Mouse (Mus musculus) liver, postnatal 0 days (tissue): ENCODE results near the gene Etnppl. TPM values are rescaled to one million over a fixed set of nuclear protein-coding genes. Genes with fewer than 3 reads are reported as not detected.
A peak's percentile ranks its signal among the peaks of the same experiment; 100 is the strongest.

Experiments
- ATAC-seq: fragments of 200-750 bp; cut with Nextera tagmentation; 2 replicates; pipeline ENCODE4 v1.8.0; 2017; ENCODE audit warnings: mild to moderate bottlenecking, moderate library complexity
- DNase-seq: peaks from one replicate; pipeline ENCODE4 v3.0.0-alpha.2; 2016
- H3K27ac ChIP-seq: fragments of 300-500 bp; sonication (generic); 2 replicates; pipeline ENCODE4 v1.5.1; 2014; ENCODE audit warnings: antibody characterized with exemption, moderate library complexity, mild to moderate bottlenecking, low read depth
- H3K27me3 ChIP-seq: fragments of 300-500 bp; sonication (generic); 2 replicates; pipeline ENCODE4 v1.6.1; 2014; ENCODE audit warnings: low read length, control low read depth, mixed read lengths; ENCODE audit not compliant: insufficient read depth
- H3K36me3 ChIP-seq: fragments of 300-500 bp; sonication (generic); replicated peaks from 2 replicates; pipeline ENCODE4 v1.6.1; 2014; ENCODE audit warnings: mild to moderate bottlenecking, control low read depth, low read length, moderate library complexity, mixed read lengths; ENCODE audit not compliant: insufficient read depth
- H3K4me1 ChIP-seq: fragments of 300-500 bp; sonication (generic); 2 replicates; pipeline ENCODE4 v1.6.1; 2014; ENCODE audit warnings: antibody characterized with exemption, mild to moderate bottlenecking, control low read depth; ENCODE audit not compliant: insufficient read depth
- H3K4me2 ChIP-seq: fragments of 300-500 bp; sonication (generic); 2 replicates; pipeline ENCODE4 v1.6.1; 2014; ENCODE audit warnings: low read depth, mild to moderate bottlenecking, low read length, moderate library complexity, mixed read lengths
- H3K4me3 ChIP-seq: fragments of 300-500 bp; sonication (generic); 2 replicates; pipeline ENCODE4 v1.5.1; 2014; ENCODE audit warnings: low read depth, low read length
- H3K9ac ChIP-seq: fragments of 300-500 bp; sonication (generic); replicated peaks from 2 replicates; pipeline ENCODE4 v1.6.1; 2014; ENCODE audit warnings: mild to moderate bottlenecking, moderate library complexity
- H3K9me3 ChIP-seq: fragments of 300-500 bp; sonication (generic); 2 replicates; pipeline ENCODE4 v1.6.1; 2016; ENCODE audit warnings: mild to moderate bottlenecking, control low read depth, low read length, mixed read lengths
- CTCF ChIP-seq: sonication (generic); IDR thresholded peaks from 2 replicates; pipeline ENCODE4 v1.5.1; 2016; ENCODE audit warnings: antibody characterized with exemption, low read depth
- EP300 ChIP-seq: IDR thresholded peaks from 2 replicates; pipeline ENCODE4 v1.6.1; 2016; ENCODE audit warnings: antibody characterized with exemption, low read depth, mild to moderate bottlenecking
- WGBS: fragments of 180-500 bp; shearing (Covaris S2); extraction: QIAGEN DNeasy Blood & Tissue Kit; methylation state at CpG from one replicate; pipeline ENCODE4 v1.1.7; 2014; ENCODE audit not compliant: insufficient replicate concordance; 5-methylcytosine and 5-hydroxymethylcytosine counted together
- polyA plus RNA-seq: library from polyadenylated mRNA; unstranded; fragments of >200 nt; fragmentation: Nextera tagmentation; extraction: Ambion mirVana; gene quantifications from 2 replicates; pipeline ENCODE4 v1.2.1, GENCODE M21; 2015

Gene Etnppl
- 42.6 and 49.1 TPM in 2 replicates for polyA plus RNA-seq

DNA sequence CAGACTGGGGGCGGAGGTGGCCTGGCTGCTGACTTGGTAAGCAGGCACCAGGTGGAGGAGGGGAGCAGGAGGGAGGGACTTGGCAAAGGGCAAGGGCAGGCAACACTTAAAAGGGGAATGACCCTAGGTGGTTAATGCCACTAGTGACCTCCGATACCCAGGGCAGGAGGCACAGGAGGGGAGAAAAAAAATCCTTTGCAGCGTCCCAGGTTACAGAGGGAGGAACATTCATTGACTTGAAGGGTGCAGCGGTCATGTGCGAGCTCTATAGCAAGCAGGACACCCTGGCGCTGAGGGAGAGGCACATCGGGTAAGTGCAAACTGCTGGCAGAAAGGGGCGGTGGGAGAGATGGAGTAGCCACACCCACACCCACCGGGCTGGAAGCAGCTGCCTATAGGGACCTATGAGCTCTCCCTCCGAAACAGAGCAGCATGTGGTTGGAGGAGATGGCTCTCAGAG is at the start of gene Etnppl:
Gene Etnppl (plus strand): TSS at position 10 of the 460 bp plus-strand sequence.
- Histone ChIP-seq H3K27ac (peak within 1 kb of the TSS; percentile 57), H3K9me3 (no peaks in the 10 kb centered on the region), H3K36me3 (no peaks in the 10 kb centered on the region), H3K9ac (no peak within 1 kb of the TSS), H3K27me3 (0 out of 2 replicates have a peak, but pooled peaks cover 2% of the 10 kb centered on the region), H3K4me1 (no peaks in the 10 kb centered on the region), H3K4me2 (peak within 1 kb of the TSS; percentile 45), H3K4me3 (peak within 1 kb of the TSS; percentile 47)
- peak; percentile 88 for ATAC-seq
- WGBS = 4% methylated on average over 10 of the region's 10 CpGs
- DNase-seq = peak; percentile 75
- TF ChIP-seq EP300 (0 out of 2 replicates have a peak, but pooled peaks have one; percentile 29), CTCF (no peak)

GRCm38 (mm10) chr3:130568331-130569095 is 48.7 kb upstream of the Etnppl start:
- Histone ChIP-seq H3K9me3 (no peaks in the 10 kb centered on the region), H3K4me2 (no peak overlapping the region), H3K27me3 (no peaks in the 10 kb centered on the region), H3K4me3 (no peak overlapping the region), H3K9ac (no peak overlapping the region), H3K4me1 (no peaks in the 10 kb centered on the region), H3K27ac (no peak overlapping the region), H3K36me3 (no peaks in the 10 kb centered on the region)
- TF ChIP-seq CTCF = no peak
- no peak for TF ChIP-seq EP300
- ATAC-seq (no peak), DNase-seq (no peak)
- 82% methylated on average over 16 of the region's 16 CpGs for WGBS

GRCm38 (mm10) chr3:130573243-130573642 is 44.0 kb upstream of the Etnppl start:
- no peaks in the 10 kb centered on the region for H3K9me3 ChIP-seq
- TF ChIP-seq EP300 (no peak), CTCF (peak; percentile 52)
- peak; percentile 25 for DNase-seq
- no peak for ATAC-seq
- H3K4me1 ChIP-seq = no peaks in the 10 kb centered on the region
- whole genome bisulfite sequencing = 63% methylated on average over 5 of the region's 5 CpGs
- no peaks in the 10 kb centered on the region for H3K27me3 ChIP-seq
- no peak overlapping the region for H3K9ac ChIP-seq
- no peak overlapping the region for H3K27ac ChIP-seq
- no peak overlapping the region for H3K4me2 ChIP-seq
- no peak overlapping the region for H3K4me3 ChIP-seq
- no peaks in the 10 kb centered on the region for H3K36me3 ChIP-seq

DNA sequence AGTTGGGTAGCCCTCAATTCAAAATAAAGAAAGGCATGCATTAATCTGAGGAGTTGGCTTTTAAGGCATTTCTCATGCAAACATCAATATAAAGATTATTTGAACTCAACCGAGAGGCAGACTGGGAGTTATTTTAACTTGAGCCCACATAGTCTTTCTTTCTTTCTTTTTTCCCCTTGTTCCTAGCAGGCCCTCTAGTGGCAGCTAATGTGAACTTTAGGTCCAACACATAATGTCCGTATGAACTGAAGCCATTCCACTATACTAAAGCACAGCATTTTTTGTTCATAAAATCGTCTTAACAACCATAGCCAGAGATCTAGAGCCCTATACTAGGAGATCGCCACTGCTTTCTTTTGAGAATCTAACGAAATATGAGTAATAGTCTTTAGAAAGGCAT is 42.6 kb upstream of the Etnppl start:
- no peak overlapping the region for H3K4me3 ChIP-seq

DNA sequence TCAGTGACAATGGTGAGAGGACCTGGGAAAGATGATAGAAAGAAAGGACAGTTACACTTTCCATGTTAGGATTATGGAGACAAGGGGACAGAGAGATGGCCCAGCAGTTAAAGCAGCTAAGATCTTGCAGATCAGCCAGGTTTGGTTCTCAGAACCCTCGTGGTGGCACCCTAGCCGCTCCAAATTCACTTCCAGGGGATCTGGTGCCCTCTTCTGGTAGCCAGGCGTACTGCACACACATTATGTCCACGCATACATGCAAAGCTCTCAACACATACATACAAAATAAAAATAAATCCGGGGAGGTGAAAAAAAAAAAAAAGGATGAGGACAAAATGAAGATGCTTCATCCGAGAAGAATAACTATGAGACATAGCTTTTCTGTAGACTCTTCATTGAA is 40.6 kb upstream of the Etnppl start:
- Histone ChIP-seq H3K4me2 (no peak overlapping the region), H3K27ac (no peak overlapping the region), H3K9ac (no peak overlapping the region), H3K36me3 (no peaks in the 10 kb centered on the region), H3K27me3 (no peaks in the 10 kb centered on the region), H3K4me1 (no peaks in the 10 kb centered on the region), H3K4me3 (no peak overlapping the region), H3K9me3 (no peaks in the 10 kb centered on the region)
- WGBS = 62% methylated on average over 6 of the region's 6 CpGs
- DNase-seq (peak; percentile 44), ATAC-seq (no peak)
- TF ChIP-seq EP300 = no peak
- TF ChIP-seq CTCF = peak; percentile 70

More for the DNA sequence above, 42.6 kb upstream of the Etnppl start:
- TF ChIP-seq CTCF (peak; percentile 77), EP300 (no peak)
- DNase-seq (no peak), ATAC-seq (no peak)
- 20% methylated on average over 5 of the region's 5 CpGs for WGBS
- H3K27me3 ChIP-seq = no peaks in the 10 kb centered on the region
- no peaks in the 10 kb centered on the region for H3K36me3 ChIP-seq
- no peak overlapping the region for H3K9ac ChIP-seq
- no peak overlapping the region for H3K27ac ChIP-seq
- H3K9me3 ChIP-seq = no peaks in the 10 kb centered on the region
- no peak overlapping the region for H3K4me2 ChIP-seq
- H3K4me1 ChIP-seq = no peaks in the 10 kb centered on the region

DNA sequence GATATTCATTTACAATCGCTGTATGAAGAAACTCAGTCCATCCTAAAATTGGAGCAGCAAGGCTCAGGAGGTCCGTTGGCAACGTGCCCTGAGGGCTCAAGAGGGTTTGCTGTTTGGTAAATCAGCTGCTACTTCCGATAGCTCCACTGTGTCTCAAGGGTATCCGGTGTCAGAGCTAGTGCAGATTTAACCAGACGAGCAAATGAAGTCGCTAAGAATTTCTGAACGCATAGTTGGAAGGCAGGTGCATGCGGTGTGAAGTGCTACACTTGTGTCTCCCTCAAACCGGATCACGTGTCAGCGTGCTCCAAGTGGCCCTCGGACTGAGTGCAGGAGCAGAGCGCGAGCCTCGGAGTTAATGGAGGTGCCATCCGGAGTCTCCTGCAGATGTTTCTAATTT is 37.7 kb upstream of the Etnppl start:
- no peak for ATAC-seq
- Histone ChIP-seq H3K4me1 (no peaks in the 10 kb centered on the region), H3K36me3 (no peaks in the 10 kb centered on the region), H3K4me3 (no peak overlapping the region), H3K4me2 (no peak overlapping the region), H3K9ac (no peak overlapping the region), H3K9me3 (no peaks in the 10 kb centered on the region), H3K27me3 (no peaks in the 10 kb centered on the region), H3K27ac (no peak overlapping the region)
- no peak for TF ChIP-seq EP300
- no peak for TF ChIP-seq CTCF
- 74% methylated on average over 17 of the region's 17 CpGs for WGBS
- no peak for DNase-seq
